Mouse (Mus musculus) NIH3T3 (cell line): Measurements from ENCODE around the gene Rars2.

Experiments used
- DNase-seq: peaks from one replicate; pipeline ENCODE4 v3.0.0-alpha.2; 2012; ENCODE audit warnings: low read depth

The Rars2 gene

GRCm38 (mm10) chr4:34644779-34645178 is 30.0 kb downstream of the Rars2 start:
- no peak for DNase-seq

- no peak for DNase-seq
Measured at GRCm38 (mm10) chr4:34653179-34653578, 38.4 kb downstream of the Rars2 start.

GRCm38 (mm10) chr4:34656101-34656500 is 41.3 kb downstream of the Rars2 start:
- DNase-seq, result no peak

- DNase-seq, result no peak
Measured at GRCm38 (mm10) chr4:34659012-34659411, 44.3 kb downstream of the Rars2 start.

- DNase-seq, result no peak
Measured at GRCm38 (mm10) chr4:34661514-34661913, 46.8 kb downstream of the Rars2 start.

GRCm38 (mm10) chr4:34661927-34662326 is 47.2 kb downstream of the Rars2 start:
- DNase-seq, result no peak

- DNase-seq, result no peak
Measured at GRCm38 (mm10) chr4:34667923-34668322, 53.2 kb downstream of the Rars2 start.

GRCm38 (mm10) chr4:34673721-34674120 is 59.0 kb downstream of the Rars2 start:
- DNase-seq, result peak; percentile 7

GRCm38 (mm10) chr4:34680530-34680929 is 65.8 kb downstream of the Rars2 start:
- peak; percentile 25 for DNase-seq

- peak; percentile 94 for DNase-seq
Measured at GRCm38 (mm10) chr4:34686874-34687567, 72.3 kb downstream of the Rars2 start, which contains the start of gene Slc35a1. Gene Slc35a1, minus strand, starts transcription at chr4:34687438.

- no peak for DNase-seq
Measured at GRCm38 (mm10) chr4:34688021-34688420, 73.3 kb downstream of the Rars2 start.

GRCm38 (mm10) chr4:34701528-34701927 is 86.8 kb downstream of the Rars2 start:
- DNase-seq, result peak; percentile 29

GRCm38 (mm10) chr4:34702231-34702630 is 87.5 kb downstream of the Rars2 start:
- no peak for DNase-seq

- peak; percentile 17 for DNase-seq
Measured at GRCm38 (mm10) chr4:34703029-34703428, 88.3 kb downstream of the Rars2 start.

GRCm38 (mm10) chr4:34707248-34707647 is 92.5 kb downstream of the Rars2 start:
- DNase-seq, result no peak

GRCm38 (mm10) chr4:34708127-34708526 is 93.4 kb downstream of the Rars2 start:
- DNase-seq, result no peak
